Mouse (Mus musculus) frontal cortex, adult 2 months (tissue): Measurements from ENCODE around the gene Itih3. TPM values are rescaled to one million over a fixed set of nuclear protein-coding genes. Genes with fewer than 3 reads are reported as not detected.

Experiments
- DNase-seq, 2 experiments: peaks; one replicate each; pipeline ENCODE4 v3.0.0; 2022; ENCODE audit warnings: low spot score in 1 of 2; ENCODE audit errors: extremely low spot score in 1 of 2
- polyA plus RNA-seq: library from polyadenylated mRNA; depleted of rRNA; stranded (reverse); fragments of >200 nt; gene quantifications from 2 replicates; pipeline ENCODE4 v1.2.3, GENCODE M21; 2012

Gene Itih3
- polyA plus RNA-seq, 1 experiment, result 28.7 TPM

DNA sequence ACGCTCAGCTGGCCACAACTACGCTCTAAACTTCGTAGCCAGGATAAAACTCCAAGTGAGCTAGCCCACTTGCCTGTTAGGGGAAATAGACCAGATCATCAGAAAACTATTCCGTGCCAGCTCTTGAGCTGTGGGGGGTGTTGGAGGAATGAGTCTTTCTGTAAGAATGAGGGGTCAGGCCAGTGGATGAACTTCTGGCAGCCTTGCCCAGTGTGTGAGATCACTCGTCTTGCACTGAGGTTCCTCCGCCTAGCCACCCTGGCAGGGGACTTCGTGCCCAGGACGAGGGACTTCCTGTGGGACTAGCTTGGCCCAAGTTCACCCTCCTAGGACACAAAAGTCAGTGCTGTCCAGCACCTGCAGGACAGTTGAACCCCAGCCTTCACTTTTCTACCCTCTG lies 19.3 kb downstream of the Itih3 start:
- no peak for DNase-seq

DNA sequence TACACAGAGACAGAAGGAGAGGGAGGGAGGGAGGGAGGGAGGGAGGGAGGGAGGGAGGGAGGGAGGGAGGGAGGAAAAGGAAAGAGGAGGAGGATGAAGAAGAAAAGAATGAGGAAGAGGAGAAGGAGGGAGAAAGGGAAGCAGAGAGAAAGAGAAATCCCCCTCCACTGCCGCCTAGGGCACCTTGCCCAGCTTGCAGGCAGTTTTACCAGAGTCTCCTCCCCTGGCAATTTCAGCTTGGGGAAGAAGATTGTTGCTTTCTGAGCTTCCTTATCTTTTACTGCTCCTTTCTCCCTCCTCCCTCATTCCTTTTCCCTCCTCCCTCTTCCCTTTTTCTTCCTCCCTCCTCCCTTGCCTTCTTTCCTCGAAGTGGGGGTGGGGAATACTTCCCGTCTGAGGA lies 20.5 kb downstream of the Itih3 start:
- DNase-seq, result no peak

DNA sequence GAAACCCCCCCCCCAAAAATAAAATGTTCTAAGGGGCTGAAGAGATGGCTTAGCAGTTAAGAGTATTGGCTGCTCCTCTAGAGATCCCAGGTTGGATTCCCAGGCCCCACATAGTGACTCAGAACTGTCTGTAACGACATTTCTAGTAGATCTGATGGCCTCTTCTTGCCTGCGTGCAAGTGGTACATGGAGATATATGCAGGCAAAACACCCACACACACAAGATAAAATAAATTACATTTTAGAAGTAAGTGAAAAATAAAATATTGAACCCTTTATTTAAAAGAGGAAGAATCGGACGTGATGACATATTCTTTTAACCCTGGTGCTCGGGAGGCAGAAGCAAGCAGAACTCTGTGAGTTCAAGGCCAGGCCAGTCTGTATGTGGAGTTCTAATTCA lies 20.9 kb downstream of the Itih3 start:
- no peak for DNase-seq

DNA sequence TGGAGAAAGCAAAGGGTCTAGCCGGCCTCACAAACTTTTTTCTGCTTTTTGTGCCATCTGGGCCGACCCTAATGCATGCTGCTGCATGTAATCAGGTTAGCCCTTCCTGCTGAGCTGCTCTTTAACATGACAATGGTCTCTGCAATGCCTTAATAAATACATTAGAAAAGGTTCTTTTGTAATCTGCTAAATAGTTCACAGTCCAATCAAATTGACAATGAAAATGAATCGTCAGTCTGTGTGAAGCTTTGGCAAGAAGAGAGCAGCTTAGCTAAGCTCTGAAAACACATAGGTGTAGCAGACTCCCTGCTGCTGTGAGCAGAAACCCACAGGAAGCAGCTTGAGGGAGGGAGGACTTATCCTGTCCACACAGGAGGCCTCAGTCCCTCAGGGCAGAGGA lies 23.6 kb downstream of the Itih3 start:
- DNase-seq, result no peak

DNA sequence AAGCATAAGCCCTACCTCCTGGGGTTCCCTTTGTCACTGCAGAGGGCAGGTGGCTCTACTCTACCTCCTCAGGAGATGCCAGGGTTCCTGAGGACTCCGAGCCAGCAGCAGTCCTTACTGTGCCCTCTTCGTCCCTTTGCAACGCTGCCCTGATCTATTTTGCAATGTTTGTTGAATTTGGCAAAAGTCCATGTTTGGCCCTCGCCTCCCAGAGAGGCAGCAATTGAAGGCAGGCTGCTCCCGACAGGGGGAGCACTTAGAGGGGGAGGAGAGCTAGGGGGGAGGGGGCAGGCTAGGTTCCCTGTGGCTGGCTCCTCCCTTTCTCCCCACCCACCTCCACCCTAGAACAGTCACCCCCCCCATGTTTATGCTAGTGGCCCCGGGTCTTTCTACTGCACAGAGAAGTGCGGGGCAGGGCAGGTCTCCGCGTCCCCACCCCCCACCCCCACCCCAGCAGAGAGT lies 35.3 kb downstream of the Itih3 start:
- DNase-seq, result no peak

DNA sequence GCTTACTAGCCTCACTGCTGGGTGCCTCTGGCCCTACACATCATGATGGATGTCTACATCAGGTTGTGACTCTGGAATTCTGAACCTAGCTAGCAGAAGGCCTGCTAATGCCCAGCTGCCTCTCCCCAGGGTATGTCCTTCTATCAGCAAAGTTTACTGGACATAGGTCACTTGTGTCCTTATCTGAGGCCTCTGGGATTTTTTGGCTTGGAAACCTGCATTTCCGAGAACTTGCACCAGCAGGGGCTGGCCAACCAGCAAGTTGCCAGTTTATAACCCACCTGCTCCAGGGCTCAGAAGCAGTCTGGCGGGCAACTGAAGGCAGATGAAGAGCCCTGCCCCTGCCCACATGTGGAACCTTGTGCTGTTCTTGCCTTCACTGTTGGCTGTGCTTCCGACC lies 37.4 kb downstream of the Itih3 start, which contains the start of gene Itih4:
Gene Itih4 (plus strand): TSS at position 273 of the 400 bp plus-strand sequence.
- DNase-seq, result no peak

DNA sequence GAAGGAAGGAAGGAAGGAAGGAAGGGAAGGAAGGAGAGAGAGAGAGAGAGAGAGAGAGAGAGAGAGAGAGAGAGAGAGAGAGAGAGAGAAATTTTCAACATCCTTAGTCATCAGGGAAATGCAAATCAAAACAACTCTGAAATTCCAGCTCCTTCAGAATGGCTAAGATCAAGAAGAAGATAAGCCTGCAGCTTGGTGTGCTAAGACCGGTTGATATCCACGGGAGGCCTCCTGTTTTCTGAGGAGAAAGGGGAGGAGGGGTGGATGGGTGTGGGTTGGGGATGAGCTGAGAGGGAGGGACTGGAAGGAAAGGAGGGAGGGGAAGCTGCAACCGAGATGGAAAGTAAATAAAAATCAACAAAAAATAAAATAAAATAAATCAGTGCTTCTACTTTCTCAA lies 38.3 kb downstream of the Itih3 start:
- no peak for DNase-seq

DNA sequence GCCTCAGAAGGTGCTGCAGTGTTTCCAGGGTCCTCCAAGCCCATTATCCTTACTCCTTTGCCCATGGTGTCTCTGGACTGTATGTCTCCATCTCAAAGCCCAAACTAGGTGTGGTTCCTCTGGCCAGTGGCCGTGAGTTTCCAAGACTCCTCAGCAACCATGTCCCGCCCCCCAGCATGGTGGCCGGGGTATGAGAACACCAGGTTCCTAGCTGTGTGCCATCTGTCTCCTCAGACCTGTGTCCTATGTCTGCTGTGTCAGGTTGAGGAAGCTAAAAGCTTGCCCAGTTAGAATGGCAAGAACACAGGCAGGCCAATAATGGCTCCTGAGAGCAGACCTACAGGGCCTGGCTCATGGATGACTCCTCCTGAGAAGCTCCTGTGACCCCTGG lies 41.8 kb downstream of the Itih3 start:
- no peak for DNase-seq

DNA sequence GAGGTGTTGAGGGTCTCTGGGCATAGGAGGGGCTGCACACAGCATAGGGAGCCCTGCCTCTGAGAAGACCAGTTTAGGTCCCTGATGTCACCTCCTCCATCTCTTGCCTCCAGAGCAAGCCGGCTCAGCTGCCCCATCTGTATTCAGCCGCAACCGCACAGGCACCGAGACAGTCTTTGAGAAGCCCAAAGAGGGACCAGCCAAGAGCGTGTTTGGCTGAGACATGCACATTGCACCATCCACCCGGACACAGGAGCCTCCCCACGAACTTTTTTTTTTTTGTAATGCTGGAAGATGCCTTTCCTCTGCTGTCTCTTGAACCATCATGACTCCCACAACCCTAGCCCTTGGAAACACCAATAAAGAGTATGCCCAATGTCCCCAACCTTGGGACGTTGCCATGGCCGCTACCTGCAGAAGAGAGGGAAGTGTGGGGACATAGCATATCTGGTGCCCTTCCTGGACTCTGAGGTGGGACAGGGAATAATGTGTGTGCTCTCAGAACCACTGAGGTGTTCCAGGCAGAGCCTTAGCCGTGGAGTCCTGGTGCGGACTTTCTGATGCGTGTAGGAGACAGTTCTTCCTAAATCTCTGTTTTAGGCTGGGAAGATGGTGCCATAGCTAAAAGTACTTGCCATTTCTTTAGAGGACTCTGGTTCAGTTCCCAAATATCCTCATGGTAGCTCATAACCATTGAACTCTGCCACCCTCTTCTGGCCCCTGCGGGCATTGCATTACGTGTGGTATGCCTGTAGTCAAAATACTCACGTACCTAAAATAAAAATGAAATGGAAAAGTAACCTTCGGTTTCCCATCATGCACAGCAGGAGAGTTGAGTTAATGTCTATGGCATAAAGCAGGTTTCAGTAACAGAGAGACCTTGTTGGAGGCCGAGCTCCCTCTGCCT lies 42.5 kb downstream of the Itih3 start:
- DNase-seq, result peak in 1 of 2 experiments; percentile 68

DNA sequence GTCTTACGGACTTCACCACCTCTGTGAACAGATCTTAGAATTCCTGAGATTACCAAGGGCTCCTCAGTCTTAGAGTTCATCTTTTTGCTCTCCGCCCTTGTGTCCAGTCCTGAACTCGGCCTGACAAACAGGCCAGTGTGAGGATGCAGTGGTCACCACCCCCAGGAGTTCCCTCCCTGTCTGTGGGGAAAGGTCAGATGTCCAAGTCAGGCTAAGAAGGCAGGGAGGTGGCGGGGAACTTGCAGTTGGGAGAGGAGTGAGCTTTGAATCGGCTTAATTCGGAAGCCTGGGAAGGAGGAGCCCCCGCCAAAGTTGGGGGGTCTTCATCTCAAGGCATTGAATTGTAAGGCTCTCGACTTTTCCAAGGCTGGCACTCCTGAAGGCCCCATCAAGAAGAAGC lies 43.3 kb downstream of the Itih3 start:
- DNase-seq, result no peak

DNA sequence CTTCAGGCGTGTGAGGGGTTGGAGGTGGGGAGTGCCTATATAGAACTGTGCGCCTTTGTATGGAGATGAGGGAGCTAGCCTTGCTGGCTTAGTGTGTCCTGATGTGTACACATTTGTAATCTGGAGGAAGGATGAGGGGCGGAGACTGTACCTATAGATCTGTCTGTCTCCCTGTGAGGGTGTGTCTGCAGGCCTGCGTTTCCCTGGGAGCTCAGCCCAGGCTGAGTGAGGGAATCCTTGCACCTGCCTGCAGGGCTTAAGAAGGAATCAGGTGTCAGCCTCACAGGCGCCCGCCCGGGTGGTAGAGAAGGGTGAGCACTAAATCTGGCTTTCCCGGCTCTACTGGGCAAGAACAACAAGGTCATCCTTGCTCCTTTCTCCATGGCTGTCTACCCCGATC lies 43.8 kb downstream of the Itih3 start:
- no peak for DNase-seq

DNA sequence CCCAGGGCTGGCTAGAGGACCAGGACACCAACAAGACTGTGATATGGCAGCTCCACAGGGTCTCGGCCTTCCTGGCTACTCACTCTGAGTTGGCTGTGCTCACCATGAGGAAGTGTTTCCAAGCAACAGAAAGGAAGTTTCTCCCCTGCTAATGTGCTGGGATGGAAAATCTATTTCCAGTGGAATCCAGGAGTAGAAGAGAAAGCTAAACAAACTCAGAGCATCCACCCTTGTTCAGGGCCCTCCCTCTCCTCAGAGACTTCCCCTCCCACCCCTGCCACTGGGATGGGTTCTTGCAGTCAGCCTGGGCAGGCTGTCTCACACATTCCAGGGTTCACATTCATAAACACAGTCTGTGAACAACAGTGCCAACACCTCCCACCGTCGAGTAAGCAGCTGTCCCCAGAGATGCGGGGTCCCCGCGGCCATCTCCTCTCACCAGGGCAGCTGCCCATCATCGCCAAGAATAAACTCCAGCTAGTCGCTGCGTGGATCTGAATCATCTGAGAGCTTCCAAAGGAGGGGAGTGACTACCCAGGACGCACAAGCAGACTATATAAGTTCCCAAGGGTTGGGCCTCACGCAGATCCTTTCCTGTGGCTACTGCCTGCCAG lies 44.5 kb downstream of the Itih3 start, which contains the start of gene Mustn1:
Gene Mustn1 (plus strand): TSS at position 243 of the 614 bp plus-strand sequence.
- no peak for DNase-seq

DNA sequence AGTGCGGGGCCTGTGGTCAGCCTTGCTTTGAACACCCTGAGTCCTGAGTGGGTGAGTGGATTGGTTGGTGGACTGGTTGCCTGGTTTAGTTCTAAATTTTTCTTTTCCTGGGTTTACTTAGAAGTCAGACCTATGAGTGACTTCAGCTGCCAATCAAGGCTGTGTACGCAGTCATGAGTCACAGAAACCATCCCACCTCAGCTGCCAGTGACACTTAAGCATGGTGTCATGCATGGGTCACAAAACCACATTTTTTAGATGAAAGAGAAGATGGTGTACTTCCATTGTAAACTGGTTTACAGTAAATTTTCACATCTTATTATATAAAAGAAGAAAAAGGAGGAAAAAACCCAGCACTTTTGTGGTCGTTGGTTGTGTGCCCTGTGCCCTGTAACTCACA lies 45.7 kb downstream of the Itih3 start:
- no peak for DNase-seq

DNA sequence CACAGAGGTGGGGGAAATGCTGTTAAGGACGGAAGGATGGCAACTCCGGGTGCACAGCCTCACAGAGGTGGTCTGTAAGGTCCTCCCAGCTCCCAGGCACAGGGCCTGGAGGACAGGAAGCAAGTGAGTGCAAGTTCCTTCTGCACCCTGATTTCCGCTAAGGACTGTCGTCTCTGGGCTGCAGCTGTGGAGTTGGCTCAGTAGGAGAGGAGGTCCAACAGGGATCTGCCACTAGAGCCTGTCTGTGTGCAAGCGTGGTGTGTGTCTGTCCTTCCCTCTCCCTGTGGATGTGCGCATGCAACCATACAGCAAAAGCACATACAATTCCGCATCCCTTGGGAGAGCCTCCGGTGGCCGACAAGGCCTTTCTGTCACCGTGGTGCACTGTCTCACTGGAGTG lies 47.1 kb downstream of the Itih3 start:
- no peak for DNase-seq

DNA sequence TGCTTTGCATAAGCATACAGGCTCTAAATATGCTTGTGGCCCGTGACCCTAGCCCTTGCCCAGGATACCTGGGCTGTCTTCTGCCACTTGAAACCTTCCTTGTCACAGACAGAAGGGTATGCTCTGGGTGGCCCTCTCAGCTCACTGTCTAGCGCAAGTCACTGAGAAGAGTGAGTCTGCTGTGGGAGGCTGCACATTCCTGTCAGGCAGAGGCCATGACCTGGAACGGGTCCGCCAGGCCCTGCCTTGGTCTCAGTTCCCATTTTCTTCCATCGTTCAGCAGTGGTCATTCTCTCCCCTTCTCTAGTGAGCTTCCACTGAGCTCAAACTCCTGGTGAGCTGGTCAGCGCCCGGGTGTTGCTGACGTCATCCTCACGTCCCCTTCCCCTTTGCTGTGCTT lies 47.6 kb downstream of the Itih3 start:
- no peak for DNase-seq

DNA sequence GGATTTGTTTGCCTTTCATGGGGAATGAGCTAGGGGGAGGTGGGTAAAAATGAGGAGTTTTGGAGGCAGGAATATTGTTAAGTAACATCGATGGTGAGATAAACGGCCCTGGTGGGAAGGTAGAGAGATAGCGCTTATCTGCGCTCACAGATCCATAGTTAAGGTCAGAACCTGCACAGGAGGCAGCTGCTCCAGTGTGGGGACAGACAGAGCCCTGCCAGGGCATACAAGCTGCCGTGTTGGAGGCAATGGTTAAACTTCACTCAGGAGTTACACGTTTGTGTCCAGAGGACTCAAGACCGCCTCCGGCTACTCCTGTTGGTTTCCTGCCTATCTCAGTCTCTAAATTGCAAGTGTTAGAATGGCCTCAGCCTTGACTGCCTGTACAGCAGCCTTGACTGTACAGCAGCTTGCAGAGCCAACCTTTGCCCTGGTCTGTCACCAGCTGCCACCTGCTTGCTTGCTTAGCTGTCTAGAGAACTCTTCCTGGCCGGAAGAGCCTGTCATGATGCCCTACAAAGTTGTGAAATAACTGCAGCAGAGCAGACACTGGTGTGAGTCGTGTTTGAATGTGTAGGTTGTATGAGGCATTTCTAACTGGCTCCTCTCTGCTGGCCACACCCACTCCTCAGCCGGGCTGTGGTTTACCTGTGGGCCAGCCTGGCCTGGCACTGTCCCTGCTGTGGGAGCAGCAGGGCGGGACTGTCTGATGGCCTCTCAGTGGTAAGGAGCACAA lies 48.3 kb downstream of the Itih3 start:
- no peak for DNase-seq

DNA sequence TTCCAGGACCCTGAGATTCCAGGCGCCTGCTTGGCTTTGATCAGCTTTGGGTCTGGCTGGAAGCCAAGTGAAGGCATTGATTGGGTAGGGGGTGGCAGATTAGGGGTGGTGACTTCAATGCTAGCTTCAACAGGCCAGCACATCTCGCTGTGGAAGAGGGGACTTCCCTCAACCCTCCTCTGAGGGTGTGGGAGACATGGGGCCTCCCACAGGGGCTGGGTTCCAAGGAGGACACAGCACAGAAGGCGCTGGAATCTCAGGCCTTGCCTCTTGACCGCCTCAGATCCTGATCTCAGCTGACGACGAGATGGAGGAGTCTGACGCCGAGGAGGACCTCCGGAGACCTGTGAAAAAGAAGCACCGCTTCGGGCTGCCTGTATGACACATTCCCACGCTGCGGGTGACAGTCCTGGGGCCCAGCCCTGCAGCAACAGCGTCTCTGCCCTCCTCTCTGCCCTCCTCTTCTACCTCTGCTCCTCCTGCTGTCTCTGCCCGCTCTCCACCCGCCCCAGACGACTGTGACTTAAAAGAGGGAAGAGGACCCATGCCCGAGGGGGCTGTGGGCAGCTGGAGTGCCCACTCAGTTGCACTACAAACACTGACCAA lies 49.4 kb downstream of the Itih3 start:
- DNase-seq, result no peak

DNA sequence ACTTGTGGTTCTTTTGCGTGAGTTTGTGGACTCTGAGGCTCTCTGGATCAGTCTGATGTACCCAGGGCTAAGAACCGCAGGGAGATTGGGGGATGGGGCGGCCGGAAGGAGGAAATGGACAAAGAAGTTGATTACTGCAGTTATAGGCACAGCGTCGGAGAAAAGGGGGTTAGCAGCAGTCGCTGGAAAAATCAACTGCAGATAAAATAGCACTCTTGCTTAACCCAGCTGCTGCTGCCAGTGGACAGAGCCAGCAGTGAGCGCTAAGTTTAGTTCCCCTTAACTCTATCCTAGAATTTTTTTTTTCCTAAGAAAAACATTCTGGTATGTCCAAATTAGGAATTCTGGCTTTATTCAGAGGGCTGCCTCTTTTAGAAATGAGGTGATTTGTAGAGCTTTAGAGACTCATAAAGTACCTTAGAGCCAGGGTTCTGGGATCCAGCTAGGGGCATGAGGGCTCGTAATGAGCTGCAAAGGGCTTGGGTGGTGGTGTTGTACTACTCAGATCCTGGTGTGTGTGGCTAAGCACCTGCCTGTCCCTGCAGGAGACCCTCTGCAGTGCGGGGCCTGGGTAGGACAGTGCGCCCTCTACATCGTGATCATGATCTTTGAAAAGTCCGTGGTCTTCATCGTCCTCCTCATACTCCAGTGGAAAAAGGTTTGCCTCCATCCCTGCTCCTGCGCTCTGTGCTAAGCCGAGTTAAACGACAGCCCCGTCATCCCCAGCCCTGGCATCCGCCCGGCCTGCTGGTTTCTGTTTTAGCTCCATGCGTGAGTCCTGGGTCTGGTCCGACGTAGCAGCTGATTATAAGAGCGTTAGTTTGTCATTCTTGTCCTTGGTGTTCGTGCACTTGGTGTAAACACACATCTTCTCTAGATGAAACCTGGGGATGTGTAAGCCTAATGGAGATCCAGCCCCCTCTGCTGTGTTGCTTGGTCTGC lies 53.1 kb downstream of the Itih3 start:
- DNase-seq, result no peak

DNA sequence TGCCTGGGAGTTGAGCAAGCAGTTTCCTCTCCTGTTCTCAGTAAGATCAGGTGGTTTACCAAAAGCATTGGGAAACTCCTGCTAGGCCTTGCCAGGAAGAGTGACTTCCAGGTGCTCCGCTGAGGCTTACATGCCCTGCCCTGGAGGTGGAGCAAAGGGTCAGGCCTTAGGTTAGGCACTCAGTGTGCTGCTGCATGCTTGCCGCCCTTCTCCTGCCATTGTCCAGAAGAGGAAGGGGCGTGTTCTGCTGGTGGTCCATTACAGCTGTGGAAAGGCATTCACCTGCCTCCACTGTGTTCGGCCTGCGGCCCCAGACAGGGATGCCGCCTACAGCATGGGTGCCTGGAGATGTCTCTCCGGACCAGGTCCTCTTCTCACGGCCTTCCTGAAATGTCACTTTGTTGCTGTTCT lies 54.2 kb downstream of the Itih3 start:
- no peak for DNase-seq

DNA sequence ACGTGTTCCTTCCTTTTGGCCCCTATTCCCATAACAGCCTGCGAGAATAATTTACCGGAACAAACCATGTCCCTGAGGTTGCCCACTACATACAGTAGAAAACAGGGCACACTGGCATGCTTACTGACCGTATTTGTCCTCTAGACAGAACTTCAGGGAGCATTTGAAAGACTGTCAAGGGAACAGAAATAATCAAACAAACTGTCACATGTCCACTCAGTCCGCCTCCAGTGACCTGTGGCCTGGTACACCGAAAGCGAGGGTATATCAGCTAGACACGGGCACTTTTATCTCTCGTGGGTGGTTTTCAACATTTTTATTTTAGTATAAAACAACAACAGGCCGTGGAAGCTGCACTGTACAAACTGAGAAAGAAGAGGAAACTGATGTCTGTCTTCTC lies 54.7 kb downstream of the Itih3 start:
- DNase-seq, result no peak
